Mouse (Mus musculus) bone marrow macrophage, adult 2 months (primary cell): Measurements from ENCODE around the gene Psmb10. TPM values are rescaled to one million over a fixed set of nuclear protein-coding genes. Genes with fewer than 3 reads are reported as not detected.
A peak's percentile ranks its signal among the peaks of the same experiment; 100 is the strongest.
"Not testable (repeated sequence)": the region's sequence is repeated elsewhere in the genome, so short reads cannot be mapped to it uniquely, and the experiment has no call there.

Experiments used
- H3K27ac ChIP-seq: 2 replicates; pipeline ENCODE4 v1.5.1; 2012; ENCODE audit warnings: low read depth, low read length; ENCODE audit not compliant: insufficient read depth
- H3K4me1 ChIP-seq: 2 replicates; pipeline ENCODE4 v1.6.1; 2012; ENCODE audit warnings: low read length; ENCODE audit not compliant: control insufficient read depth, insufficient read depth
- H3K4me3 ChIP-seq: 2 replicates; pipeline ENCODE4 v1.5.1; 2012; ENCODE audit warnings: mild to moderate bottlenecking, low read length, moderate library complexity; ENCODE audit not compliant: insufficient read depth
- CTCF ChIP-seq: IDR thresholded peaks from 2 replicates; pipeline ENCODE4 v1.5.1; 2012; ENCODE audit warnings: low read depth, mild to moderate bottlenecking, low read length, moderate library complexity
- POLR2A ChIP-seq: IDR thresholded peaks from 2 replicates; pipeline ENCODE4 v1.6.1; 2012; ENCODE audit warnings: mild to moderate bottlenecking, low read depth, low read length, borderline replicate concordance
- polyA plus RNA-seq: library from polyadenylated mRNA; stranded (reverse); fragments of >200 nt; gene quantifications from 2 replicates; pipeline ENCODE4 v1.2.4, GENCODE M21; 2012; ENCODE audit not compliant: missing spikeins, insufficient read depth, insufficient read length

Psmb10 gene
- 150 and 151 TPM in 2 replicates for polyA plus RNA-seq

DNA sequence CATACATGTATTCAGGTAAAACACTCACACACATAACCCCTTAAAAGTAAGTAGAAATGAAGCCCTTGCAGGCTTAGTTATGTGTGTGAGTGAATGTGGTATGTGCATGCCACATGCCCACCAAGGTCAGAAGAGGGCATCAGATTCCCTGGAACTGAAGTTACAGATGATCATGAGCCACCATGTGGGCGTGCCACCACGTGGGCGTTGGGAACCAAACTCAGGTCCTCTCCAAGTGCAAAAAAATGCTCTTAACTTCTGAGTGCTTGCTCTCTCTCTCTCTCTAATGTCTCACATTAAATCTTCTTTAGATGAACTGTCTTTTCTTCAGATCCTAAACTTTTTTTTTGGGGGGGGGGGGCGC is at the start of gene Psmb10:
TSS of gene Psmb10 (minus strand) at position 139 of the 364 bp plus-strand sequence.
- TF ChIP-seq POLR2A (no peak), CTCF (no peak)
- Histone ChIP-seq H3K4me1 (peaks cover 10% of the 10 kb centered on the region), H3K27ac (peak within 1 kb of the TSS; percentile 74), H3K4me3 (peak within 1 kb of the TSS; percentile 69)

DNA sequence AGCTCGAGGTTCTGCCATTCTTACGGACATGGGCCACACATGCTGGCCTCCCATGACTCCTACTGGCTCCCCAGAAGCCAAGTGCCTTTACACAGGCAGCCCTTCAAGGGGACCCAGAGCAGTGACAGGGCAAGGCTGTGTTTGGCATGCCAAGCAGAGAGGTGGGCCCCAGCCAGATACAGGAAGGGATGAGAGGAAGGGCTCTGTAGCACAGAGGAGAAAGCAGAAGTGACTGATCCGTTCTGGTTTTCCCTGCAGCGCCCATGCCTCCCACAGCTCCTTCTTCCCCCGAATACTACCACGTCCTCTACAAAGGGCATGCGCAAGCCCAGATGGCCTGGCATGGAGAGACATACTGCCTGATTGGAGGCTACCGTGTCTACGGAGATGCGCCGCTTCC is 45.2 kb upstream of the Psmb10 start:
- Histone ChIP-seq H3K27ac (peak overlapping the region; percentile 70), H3K4me1 (peaks cover 14% of the 10 kb centered on the region)
- H3K4me3 ChIP-seq: not testable (repeated sequence)

DNA sequence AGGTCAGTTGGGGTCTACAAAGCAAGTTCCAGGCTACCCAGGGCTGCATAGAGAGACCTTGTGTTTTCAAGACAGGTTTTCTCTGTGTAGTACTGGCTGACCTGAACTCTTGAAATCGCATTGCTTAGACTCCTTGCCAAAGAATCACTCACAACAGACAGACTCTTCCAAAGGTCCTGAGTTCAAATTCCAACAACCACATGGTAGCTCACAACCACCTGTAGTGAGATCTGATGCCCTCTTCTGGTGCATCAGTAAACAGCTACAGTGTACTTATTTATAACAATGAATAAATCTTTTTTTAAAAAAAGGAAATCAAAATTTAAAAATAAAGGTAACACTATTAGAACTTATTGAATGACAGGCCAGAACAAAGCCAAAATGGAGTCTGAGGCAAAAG is 42.9 kb upstream of the Psmb10 start:
- Histone ChIP-seq H3K4me3 (no peak overlapping the region), H3K4me1 (peaks cover 24% of the 10 kb centered on the region), H3K27ac (no peak overlapping the region)
- no peak for TF ChIP-seq CTCF
- no peak for TF ChIP-seq POLR2A

DNA sequence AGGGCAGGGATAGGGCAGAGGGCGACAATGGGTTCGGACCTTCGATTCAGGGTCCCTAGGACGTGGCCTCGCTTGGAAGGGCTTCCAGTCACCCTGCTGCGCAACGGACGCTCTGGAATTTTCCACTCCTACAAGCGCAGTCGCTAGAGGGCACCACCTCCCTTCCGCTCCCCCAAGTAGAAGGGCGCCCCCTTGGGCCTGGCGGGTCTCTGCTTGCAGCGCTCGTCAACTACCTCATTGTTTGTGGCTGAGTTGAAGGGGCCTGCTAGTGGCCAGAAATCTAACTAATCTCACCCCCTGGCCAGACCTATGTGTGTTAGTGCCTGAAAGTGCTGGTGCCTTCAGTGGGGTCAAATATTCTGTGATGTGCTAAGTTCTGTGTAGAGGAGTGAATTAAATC is 41.1 kb upstream of the Psmb10 start, which contains the start of gene Dpep3:
TSS of gene Dpep3 (minus strand) at position 105 of the 400 bp plus-strand sequence.
- peaks cover 24% of the 10 kb centered on the region for H3K4me1 ChIP-seq
- H3K4me3 ChIP-seq: no peak within 1 kb of the TSS
- no peak within 1 kb of the TSS for H3K27ac ChIP-seq
- TF ChIP-seq POLR2A (no peak), CTCF (no peak)

DNA sequence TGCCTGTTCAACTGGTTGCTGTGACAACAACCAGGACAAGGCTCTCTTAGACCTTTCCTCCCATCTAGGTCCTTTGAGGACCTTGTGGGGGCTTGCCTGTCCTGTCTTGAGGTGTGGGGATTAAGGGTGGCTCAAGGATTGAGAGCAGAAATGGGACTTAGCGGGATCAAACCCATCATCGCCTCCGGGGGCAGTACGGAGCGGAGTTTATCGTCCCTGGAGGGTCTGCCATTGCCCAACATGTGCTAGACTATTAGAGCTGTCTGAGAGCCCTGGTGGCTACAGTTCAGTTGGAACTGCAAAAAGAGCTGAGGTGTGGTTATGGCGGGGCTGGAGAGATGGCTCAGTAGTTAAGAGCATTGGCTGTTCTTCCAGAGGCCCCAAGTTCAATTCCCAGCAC is 37.1 kb upstream of the Psmb10 start:
- TF ChIP-seq CTCF (0 out of 2 replicates have a peak, but pooled peaks have one; percentile 6), POLR2A (no peak)
- no peak overlapping the region for H3K4me3 ChIP-seq
- no peak overlapping the region for H3K27ac ChIP-seq
- H3K4me1 ChIP-seq: peaks cover 10% of the 10 kb centered on the region

DNA sequence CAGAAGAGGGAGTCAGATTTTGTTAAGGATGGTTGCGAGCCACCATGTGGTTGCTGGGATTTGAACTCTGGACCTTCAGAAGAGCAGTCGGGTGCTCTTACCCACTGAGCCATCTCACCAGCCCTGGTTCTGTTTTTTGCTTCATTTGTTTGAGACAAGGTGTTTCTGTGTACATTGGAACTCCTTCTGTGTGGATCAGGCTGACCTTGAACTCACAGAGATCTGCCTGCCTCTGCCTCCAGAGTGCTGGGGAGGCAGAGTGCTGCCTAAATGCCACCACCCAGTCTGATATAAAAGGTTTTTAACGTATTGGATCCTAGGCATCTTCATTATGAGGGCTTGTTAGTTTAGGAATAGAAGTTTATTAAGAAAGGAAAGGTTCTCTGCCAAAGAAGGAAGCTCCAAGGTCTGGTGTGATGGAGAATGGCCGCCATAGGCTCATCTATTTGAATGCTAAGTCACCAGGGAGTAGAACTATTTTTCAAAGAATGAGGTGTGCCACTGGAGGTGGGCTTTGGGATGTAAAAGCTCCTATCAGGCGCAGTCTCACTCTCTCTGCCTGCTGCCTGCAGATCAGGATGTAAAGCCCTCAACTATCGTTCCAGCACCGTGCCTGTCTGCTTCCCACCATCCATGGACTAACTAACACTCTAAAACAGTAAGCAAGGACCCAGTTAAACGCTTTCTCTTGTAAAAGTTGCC is 32.9 kb upstream of the Psmb10 start:
- Histone ChIP-seq H3K4me3 (no peak overlapping the region), H3K4me1 (no peaks in the 10 kb centered on the region), H3K27ac (no peak overlapping the region)
- no peak for TF ChIP-seq POLR2A
- TF ChIP-seq CTCF: no peak

DNA sequence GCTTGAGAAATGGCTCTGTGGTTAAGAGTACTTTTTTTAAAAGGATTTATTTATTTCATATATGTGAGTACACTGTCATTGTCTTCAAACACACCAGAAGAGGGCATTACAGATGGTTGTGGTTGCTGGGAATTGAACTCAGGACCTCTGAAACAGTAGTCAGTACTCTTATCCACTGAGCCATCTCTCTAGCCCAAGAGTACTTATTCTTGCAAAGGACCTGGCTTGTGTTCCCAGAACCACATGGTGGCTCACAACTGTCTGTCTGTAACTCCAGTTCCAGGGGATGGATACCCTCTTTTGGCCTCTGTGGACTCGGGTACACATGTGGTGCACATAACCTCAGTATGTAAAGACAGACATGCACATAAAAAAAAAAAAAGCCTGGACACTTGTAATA is 31.1 kb upstream of the Psmb10 start:
- H3K4me1 ChIP-seq: peaks cover 5% of the 10 kb centered on the region; the same call in 1 of the 2 replicates
- TF ChIP-seq POLR2A (no peak), CTCF (no peak)
- no peak overlapping the region for H3K27ac ChIP-seq
- H3K4me3 ChIP-seq: no peak overlapping the region

DNA sequence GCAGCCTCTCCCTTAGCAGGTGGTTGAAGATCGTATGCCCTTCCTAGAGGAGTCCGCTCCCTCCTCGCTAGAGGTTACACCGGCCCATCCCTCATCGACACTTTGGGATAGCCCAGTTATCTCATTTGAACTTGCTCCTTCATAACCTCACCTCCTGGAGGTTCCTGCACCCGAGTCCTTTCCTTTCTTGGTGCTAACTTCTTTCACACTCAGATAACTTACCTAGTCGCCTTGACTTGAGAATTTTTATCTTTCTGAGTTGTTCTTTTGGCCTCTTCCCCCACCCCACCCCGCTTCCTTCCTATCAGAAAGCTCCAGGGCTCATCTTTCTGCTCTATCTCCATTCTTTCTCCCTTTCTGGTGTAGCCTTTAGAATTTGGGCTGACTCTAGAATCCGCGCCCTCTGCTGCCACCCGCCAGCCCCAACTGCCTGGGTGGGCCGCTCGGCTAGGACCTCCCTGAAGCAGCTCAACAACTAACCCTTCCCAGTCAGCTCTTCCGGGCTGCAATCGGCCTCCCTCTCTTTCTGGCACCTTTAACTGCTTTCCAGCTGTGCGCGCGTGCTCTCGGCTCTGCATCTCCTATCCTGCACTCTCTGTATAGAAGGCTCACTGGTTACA is 28.6 kb upstream of the Psmb10 start:
- Histone ChIP-seq H3K27ac (no peak overlapping the region), H3K4me3 (no peak overlapping the region; the same call in 1 of the 2 replicates), H3K4me1 (peaks cover 5% of the 10 kb centered on the region; the same call in 1 of the 2 replicates)
- no peak for TF ChIP-seq CTCF
- no peak for TF ChIP-seq POLR2A

DNA sequence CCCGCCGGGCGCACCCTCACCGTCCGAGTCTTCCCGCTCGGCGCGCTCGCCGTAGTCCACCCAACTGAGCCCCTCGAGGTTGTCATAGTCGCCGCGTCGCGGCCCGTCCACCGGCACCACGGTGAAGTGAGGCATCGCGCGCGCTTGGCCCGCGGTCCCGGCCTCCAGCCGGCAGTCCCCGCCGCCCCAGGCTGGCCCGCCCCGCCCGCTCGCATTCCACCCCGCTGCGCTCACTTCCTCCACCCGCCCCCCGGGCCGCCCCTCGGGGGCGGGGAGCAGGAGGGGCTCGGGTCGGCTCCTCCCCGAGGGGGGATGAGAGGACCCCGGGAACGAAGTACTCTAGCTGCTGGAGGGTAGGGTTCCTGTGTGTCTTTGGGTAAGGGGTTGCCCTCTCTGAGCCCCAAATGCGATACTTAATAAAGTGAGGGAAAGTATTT is 27.7 kb upstream of the Psmb10 start, which contains the start of gene Slc12a4:
TSS of gene Slc12a4 (minus strand) at position 193 of the 437 bp plus-strand sequence.
- TF ChIP-seq POLR2A (no peak), CTCF (no peak)
- Histone ChIP-seq H3K27ac (no peak within 1 kb of the TSS), H3K4me3 (peak within 1 kb of the TSS; percentile 88), H3K4me1 (peaks cover 5% of the 10 kb centered on the region; the same call in 1 of the 2 replicates)

DNA sequence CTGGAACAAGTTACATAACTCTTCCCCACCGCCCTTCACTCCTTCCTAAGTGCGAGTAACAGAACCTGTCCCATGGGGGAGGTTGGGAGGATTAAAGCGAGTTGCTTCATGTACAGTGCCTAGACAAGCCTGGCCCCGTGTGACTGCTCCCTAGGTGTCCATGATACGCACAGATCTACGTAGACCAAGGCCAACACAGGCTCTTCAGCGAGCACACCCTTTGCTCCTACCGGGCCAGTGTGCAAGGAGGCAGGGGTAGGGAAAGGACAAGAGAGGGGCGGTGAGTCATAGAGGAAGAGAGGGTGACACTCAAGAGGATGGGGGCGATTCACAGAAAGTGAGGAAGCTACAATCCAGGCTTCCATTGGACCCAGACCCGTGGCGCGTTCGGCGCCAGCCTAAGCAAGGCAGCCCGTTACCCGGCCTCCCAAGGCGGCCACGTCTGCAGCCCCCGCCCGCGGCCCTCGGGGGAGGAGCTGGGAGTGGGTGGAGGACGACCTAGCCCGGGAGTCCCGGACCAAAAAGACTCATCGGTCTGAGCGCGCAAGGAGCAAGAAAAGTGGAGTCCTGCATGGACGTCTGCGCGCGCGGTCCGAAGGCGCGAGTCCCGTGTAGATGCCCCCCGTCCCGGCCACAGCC is 27.1 kb upstream of the Psmb10 start:
- no peak overlapping the region for H3K27ac ChIP-seq
- H3K4me1 ChIP-seq: peaks cover 5% of the 10 kb centered on the region; the same call in 1 of the 2 replicates
- peak overlapping the region; percentile 88 for H3K4me3 ChIP-seq
- TF ChIP-seq CTCF (no peak), POLR2A (no peak)
